Mouse (Mus musculus) MEL (cell line): ENCODE measurements around the gene Rtel1. TPM values are rescaled to one million over a fixed set of nuclear protein-coding genes. Genes with fewer than 3 reads are reported as not detected.

Experiments used
- DNase-seq: peaks from one replicate; pipeline ENCODE4 v3.0.0; 2011; ENCODE audit warnings: low read depth, low spot score
- H3K27ac ChIP-seq: 2 replicates; pipeline ENCODE4 v1.5.1; 2012; ENCODE audit warnings: low read depth, mild to moderate bottlenecking, control low read depth, low read length, moderate library complexity; ENCODE audit not compliant: control insufficient read depth
- H3K27me3 ChIP-seq, 2 experiments: fragments of 150-350 bp in 1 of 2; sonication (generic) in 1 of 2; 2 replicates each; pipeline ENCODE4 v1.6.1; 2012; ENCODE audit warnings: low read length in 2 of 2, mild to moderate bottlenecking in 2 of 2, improper control_type of control experiment in 1 of 2, moderate library complexity in 1 of 2; ENCODE audit not compliant: insufficient read depth in 2 of 2, control insufficient read depth in 1 of 2
- H3K36me3 ChIP-seq, 2 experiments: 2 replicates each; pipeline ENCODE4 v1.6.1; 2012 to 2014; ENCODE audit warnings: low read length in 2 of 2, improper control_type of control experiment in 1 of 2, inconsistent platforms in 1 of 2, mild to moderate bottlenecking in 1 of 2; ENCODE audit not compliant: insufficient read depth in 2 of 2, control insufficient read depth in 1 of 2
- H3K4me1 ChIP-seq, 2 experiments: fragments of 150-350 bp in 1 of 2; sonication (generic) in 1 of 2; 2 replicates each; pipeline ENCODE4 v1.6.1; 2012; ENCODE audit warnings: low read length in 2 of 2, improper control_type of control experiment in 1 of 2, mild to moderate bottlenecking in 1 of 2; ENCODE audit not compliant: insufficient read depth in 2 of 2, control insufficient read depth in 1 of 2
- H3K4me3 ChIP-seq, 2 experiments: fragments of 150-350 bp in 1 of 2; sonication (generic) in 1 of 2; 2 replicates each; pipeline ENCODE4 v1.5.1; 2012; ENCODE audit warnings: low read depth in 2 of 2, low read length in 2 of 2, mild to moderate bottlenecking in 2 of 2, moderate library complexity in 2 of 2, control low read depth in 1 of 2, improper control_type of control experiment in 1 of 2; ENCODE audit not compliant: control insufficient read depth in 1 of 2, insufficient read depth in 1 of 2
- H3K79me2 ChIP-seq: 2 replicates; pipeline ENCODE4 v1.6.1; 2012; ENCODE audit warnings: mild to moderate bottlenecking, low read length, moderate library complexity; ENCODE audit not compliant: control insufficient read depth, poor library complexity, insufficient read depth
- H3K9ac ChIP-seq: 2 replicates; pipeline ENCODE4 v1.6.1; 2012; ENCODE audit warnings: low read depth, mild to moderate bottlenecking, control low read depth, low read length, moderate library complexity; ENCODE audit not compliant: control insufficient read depth, poor library complexity, severe bottlenecking
- H3K9me3 ChIP-seq: fragments of 150-350 bp; sonication (generic); replicated peaks from 2 replicates; pipeline ENCODE4 v1.6.1; 2012; ENCODE audit warnings: mild to moderate bottlenecking, low read length, improper control_type of control experiment, moderate library complexity; ENCODE audit not compliant: insufficient read depth
- BHLHE40 ChIP-seq: IDR thresholded peaks from 2 replicates; pipeline ENCODE4 v1.6.1; 2012; ENCODE audit warnings: low read depth, mild to moderate bottlenecking, inconsistent platforms, low read length, improper control_type of control experiment, borderline replicate concordance
- CHD2 ChIP-seq: IDR thresholded peaks from 2 replicates; pipeline ENCODE4 v1.6.1; 2011; ENCODE audit warnings: low read length, improper control_type of control experiment
- CTCF ChIP-seq, 3 experiments: IDR thresholded peaks in 2 of 3; conservative IDR thresholded peaks in 1 of 3; 2 replicates each; pipeline ENCODE4 v1.5.1; 2011 to 2012; ENCODE audit warnings: low read length in 3 of 3, low read depth in 2 of 3, mild to moderate bottlenecking in 2 of 3, improper control_type of control experiment in 1 of 3, inconsistent platforms in 1 of 3, mixed read lengths in 1 of 3, moderate library complexity in 1 of 3; ENCODE audit not compliant: control insufficient read depth in 1 of 3, insufficient read depth in 1 of 3, poor library complexity in 1 of 3, severe bottlenecking in 1 of 3
- E2F4 ChIP-seq: IDR thresholded peaks from 2 replicates; pipeline ENCODE4 v1.6.1; 2011; ENCODE audit warnings: low read depth, low read length, improper control_type of control experiment, borderline replicate concordance
- ELF1 ChIP-seq: IDR thresholded peaks from 2 replicates; pipeline ENCODE4 v1.6.1; 2014; ENCODE audit warnings: low read depth, mild to moderate bottlenecking, inconsistent platforms, low read length, improper control_type of control experiment, moderate library complexity
- EP300 ChIP-seq, 2 experiments: IDR thresholded peaks; 2 replicates each; pipeline ENCODE4 v1.6.1; 2011; ENCODE audit warnings: improper control_type of control experiment in 2 of 2, low read length in 2 of 2, low read depth in 1 of 2, mild to moderate bottlenecking in 1 of 2
- GABPA ChIP-seq: IDR thresholded peaks from 2 replicates; pipeline ENCODE4 v1.6.1; 2012; ENCODE audit warnings: low read depth, mild to moderate bottlenecking, inconsistent platforms, low read length, improper control_type of control experiment, moderate library complexity
- GATA1 ChIP-seq: IDR thresholded peaks from 2 replicates; pipeline ENCODE4 v1.6.1; 2011; ENCODE audit warnings: low read depth, low read length, improper control_type of control experiment
- HCFC1 ChIP-seq: IDR thresholded peaks from 2 replicates; pipeline ENCODE4 v1.6.1; 2012; ENCODE audit warnings: low read depth, mild to moderate bottlenecking, inconsistent platforms, low read length, improper control_type of control experiment, moderate library complexity
- JUND ChIP-seq: IDR thresholded peaks from 2 replicates; pipeline ENCODE4 v1.6.1; 2011; ENCODE audit warnings: low read depth, mild to moderate bottlenecking, improper control_type of control experiment, low read length
- MAX ChIP-seq: IDR thresholded peaks from 2 replicates; pipeline ENCODE4 v1.6.1; 2011; ENCODE audit warnings: low read length, improper control_type of control experiment
- MAZ ChIP-seq: IDR thresholded peaks from 2 replicates; pipeline ENCODE4 v1.6.1; 2012; ENCODE audit warnings: low read depth, mild to moderate bottlenecking, inconsistent platforms, low read length, improper control_type of control experiment
- MEF2A ChIP-seq: IDR thresholded peaks from 2 replicates; pipeline ENCODE4 v1.6.1; 2014; ENCODE audit warnings: low read depth, mild to moderate bottlenecking, inconsistent platforms, low read length, improper control_type of control experiment; ENCODE audit not compliant: poor library complexity, insufficient replicate concordance, severe bottlenecking; ENCODE audit errors: extremely low read depth
- MXI1 ChIP-seq: IDR thresholded peaks from 2 replicates; pipeline ENCODE4 v1.6.1; 2011; ENCODE audit warnings: mild to moderate bottlenecking, low read depth, low read length, improper control_type of control experiment
- MYB ChIP-seq: IDR thresholded peaks from 2 replicates; pipeline ENCODE4 v1.6.1; 2011; ENCODE audit warnings: mild to moderate bottlenecking, low read depth, low read length, improper control_type of control experiment
- MYC ChIP-seq: IDR thresholded peaks from 2 replicates; pipeline ENCODE4 v1.6.1; 2011; ENCODE audit warnings: low read depth, mild to moderate bottlenecking, low read length, improper control_type of control experiment, moderate library complexity
- NELFE ChIP-seq: IDR thresholded peaks from 2 replicates; pipeline ENCODE4 v1.6.1; 2011; ENCODE audit warnings: low read depth, low read length, improper control_type of control experiment
- NRF1 ChIP-seq: IDR thresholded peaks from 2 replicates; pipeline ENCODE4 v1.6.1; 2014; ENCODE audit warnings: low read depth, mild to moderate bottlenecking, inconsistent platforms, low read length, improper control_type of control experiment, moderate library complexity; ENCODE audit not compliant: poor library complexity, insufficient read depth, severe bottlenecking
- POLR2A ChIP-seq, 2 experiments: IDR thresholded peaks; 2 replicates each; pipeline ENCODE4 v1.6.1; 2011 to 2012; ENCODE audit warnings: low read length in 2 of 2, mild to moderate bottlenecking in 2 of 2, control low read depth in 1 of 2, improper control_type of control experiment in 1 of 2, low read depth in 1 of 2, moderate library complexity in 1 of 2; ENCODE audit not compliant: control insufficient read depth in 1 of 2, insufficient read depth in 1 of 2, poor library complexity in 1 of 2
- POLR2AphosphoS2 ChIP-seq: IDR thresholded peaks from 2 replicates; pipeline ENCODE4 v1.6.1; 2011; ENCODE audit warnings: low read length, improper control_type of control experiment
- RAD21 ChIP-seq: IDR thresholded peaks from 2 replicates; pipeline ENCODE4 v1.6.1; 2011; ENCODE audit warnings: mild to moderate bottlenecking, low read depth, low read length, improper control_type of control experiment
- RCOR1 ChIP-seq: IDR thresholded peaks from 2 replicates; pipeline ENCODE4 v1.6.1; 2012; ENCODE audit warnings: low read depth, mild to moderate bottlenecking, inconsistent platforms, low read length, improper control_type of control experiment
- SIN3A ChIP-seq: IDR thresholded peaks from 2 replicates; pipeline ENCODE4 v1.6.1; 2012; ENCODE audit warnings: low read length, improper control_type of control experiment, inconsistent platforms
- SMC3 ChIP-seq: IDR thresholded peaks from 2 replicates; pipeline ENCODE4 v1.6.1; 2011; ENCODE audit warnings: low read depth, low read length, improper control_type of control experiment
- TCF12 ChIP-seq: IDR thresholded peaks from 2 replicates; pipeline ENCODE4 v1.6.1; 2014; ENCODE audit warnings: low read depth, mild to moderate bottlenecking, inconsistent platforms, low read length, improper control_type of control experiment, moderate library complexity
- UBTF ChIP-seq: IDR thresholded peaks from 2 replicates; pipeline ENCODE4 v1.6.1; 2012; ENCODE audit warnings: low read depth, mild to moderate bottlenecking, inconsistent platforms, low read length, improper control_type of control experiment, moderate library complexity, borderline replicate concordance; ENCODE audit not compliant: insufficient read depth
- USF1 ChIP-seq: IDR thresholded peaks from 2 replicates; pipeline ENCODE4 v1.6.1; 2014; ENCODE audit warnings: low read depth, mild to moderate bottlenecking, inconsistent platforms, low read length, improper control_type of control experiment, moderate library complexity
- USF2 ChIP-seq, 2 experiments: IDR thresholded peaks; 2 replicates each; pipeline ENCODE4 v1.6.1; 2011 to 2012; ENCODE audit warnings: improper control_type of control experiment in 2 of 2, low read length in 2 of 2, borderline replicate concordance in 1 of 2, inconsistent platforms in 1 of 2, low read depth in 1 of 2, mild to moderate bottlenecking in 1 of 2; ENCODE audit not compliant: insufficient read depth in 1 of 2
- ZC3H11A ChIP-seq: IDR thresholded peaks from 2 replicates; pipeline ENCODE4 v1.6.1; 2012; ENCODE audit warnings: low read depth, mild to moderate bottlenecking, inconsistent platforms, low read length, improper control_type of control experiment
- ZKSCAN1 ChIP-seq: IDR thresholded peaks from 2 replicates; pipeline ENCODE4 v1.6.1; 2012; ENCODE audit warnings: low read depth, mild to moderate bottlenecking, inconsistent platforms, low read length, improper control_type of control experiment, moderate library complexity
- ZNF384 ChIP-seq: IDR thresholded peaks from 2 replicates; pipeline ENCODE4 v1.6.1; 2012; ENCODE audit warnings: low read depth, mild to moderate bottlenecking, inconsistent platforms, low read length, improper control_type of control experiment
- polyA plus RNA-seq, 2 experiments: library from polyadenylated mRNA; stranded (reverse) in 1 of 2; unstranded in 1 of 2; fragments of >175 nt in 1 of 2; fragments of >200 nt in 1 of 2; gene quantifications; 2 replicates each; pipeline versions ENCODE4 v1.2.1 to v1.2.4; 2012; ENCODE audit warnings: low replicate concordance in 2 of 2, low read depth in 1 of 2; ENCODE audit not compliant: insufficient read length in 2 of 2, insufficient read depth in 1 of 2, missing spikeins in 1 of 2
- total RNA-seq: library from RNA; depleted of rRNA; stranded (reverse); fragments of 300-350 nt; gene quantifications from 2 replicates; pipeline ENCODE4 v1.2.3, GENCODE M21; 2012

Rtel1 gene
- total and polyA plus RNA-seq, 3 experiments, result 54.2 to 87.0 TPM; not detected in 1

DNA sequence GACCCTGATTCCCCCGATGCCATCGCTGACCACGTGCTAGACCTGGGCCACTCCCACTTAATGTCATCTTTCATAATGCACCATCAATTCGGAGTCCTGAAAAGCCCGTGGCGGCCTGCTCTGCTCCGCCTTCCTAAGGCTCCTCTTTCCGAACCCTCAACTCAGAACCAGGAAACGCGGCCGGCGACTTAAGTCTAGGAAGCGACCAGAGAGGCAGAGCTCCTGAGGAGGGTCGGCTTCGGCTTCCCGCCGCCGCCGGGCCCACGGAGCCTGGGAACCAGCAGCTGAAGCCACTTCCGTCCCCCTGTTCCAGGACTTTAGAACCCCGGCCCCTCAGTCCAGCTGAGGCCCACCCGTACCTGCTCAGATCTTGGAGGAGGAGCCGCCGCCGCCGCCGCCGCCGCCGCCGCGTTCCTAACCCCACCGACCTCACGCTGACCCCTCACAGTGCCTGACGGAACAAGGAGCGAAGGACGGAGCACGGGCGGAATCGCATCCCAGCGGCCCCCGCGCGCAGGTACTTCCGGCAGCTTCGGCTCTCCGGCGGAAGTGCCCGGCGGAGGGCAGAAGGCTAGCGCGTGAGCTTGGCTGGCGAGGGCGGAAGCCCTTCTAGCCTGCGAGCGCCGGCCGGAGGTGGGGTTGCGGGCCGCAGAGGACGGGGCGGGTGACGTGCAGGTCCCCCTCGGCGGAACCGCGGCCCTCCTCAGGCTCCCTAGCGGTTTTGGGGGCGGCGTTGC, 45.5 kb downstream of the Rtel1 start, which contains the start of the genes Zgpat and Arfrp1:
TSS of gene Zgpat (plus strand) at position 69 of the 737 bp plus-strand sequence.
TSS of gene Arfrp1 (minus strand) at position 545 of the 737 bp plus-strand sequence.
- Histone ChIP-seq H3K27ac (peak within 1 kb of the TSS; percentile 82), H3K4me3 (peak within 1 kb of the TSS; percentile 88 to 98), H3K9ac (peak within 1 kb of the TSS; percentile 98), H3K4me1 (peaks cover 5 to 13% of the 10 kb centered on the region in 2 experiments), H3K9me3 (no peaks in the 10 kb centered on the region), H3K36me3 (peaks cover 17 to 20% of the 10 kb centered on the region in 2 experiments), H3K27me3 (no peaks in the 10 kb centered on the region), H3K79me2 (peaks cover 54% of the 10 kb centered on the region)
- TF ChIP-seq ZKSCAN1 (no peak), NRF1 (0 out of 2 replicates have a peak, but pooled peaks have one; percentile 12), EP300 (IDR thresholded peaks at IDR 0.05; ENCODE audit: low read depth in 1 of 2, low read length in 2 of 2) (no peak), JUND (no peak), CHD2 (no peak), TCF12 (peak; percentile 37; the same call in 1 of the 2 replicates), MXI1 (peak; percentile 99), ELF1 (peak; percentile 85), USF2 (IDR thresholded peaks at IDR 0.05; ENCODE audit: borderline replicate concordance in 1 of 2, insufficient read depth in 1 of 2, low read depth in 1 of 2, low read length in 2 of 2) (no peak), MYB (no peak), MAZ (no peak), POLR2A (IDR thresholded peaks at IDR 0.05; ENCODE audit: control insufficient read depth in 1 of 2, insufficient read depth in 1 of 2, low read depth in 1 of 2, low read length in 2 of 2, poor library complexity in 1 of 2) (peak; percentile 68 to 87; a peak in 3 of 4 replicates), E2F4 (peak; percentile 23; the same call in 1 of the 2 replicates), MAX (peak; percentile 96), SIN3A (peak; percentile 87), MEF2A (no peak), GATA1 (no peak), UBTF (no peak), GABPA (no peak), HCFC1 (peak; percentile 90), POLR2AphosphoS2 (peak; percentile 68), MYC (peak; percentile 95; the same call in 1 of the 2 replicates), SMC3 (no peak), NELFE (peak; percentile 72), ZC3H11A (no peak), ZNF384 (no peak), BHLHE40 (no peak), USF1 (peak; percentile 80), RAD21 (no peak), CTCF (IDR thresholded peaks at IDR 0.05 in 2 of 3, conservative IDR thresholded peaks at IDR 0.05 in 1 of 3; ENCODE audit: control insufficient read depth in 1 of 3, insufficient read depth in 1 of 3, low read depth in 2 of 3, low read length in 3 of 3, poor library complexity in 1 of 3, severe bottlenecking in 1 of 3) (no peak), RCOR1 (no peak)
- peak; percentile 93 for DNase-seq
